Mouse (Mus musculus) spleen, adult 2 months (tissue): ENCODE data around the gene Scn5a.

Source experiments
- CTCF ChIP-seq: fragments of 200-500 bp; IDR thresholded peaks from 2 replicates; pipeline ENCODE4 v1.5.1; 2011; ENCODE audit warnings: mild to moderate bottlenecking, inconsistent platforms; ENCODE audit not compliant: insufficient read depth, insufficient read length, insufficient replicate concordance; ENCODE audit errors: extremely low read depth
- POLR2A ChIP-seq: fragments of 200-500 bp; IDR thresholded peaks from 2 replicates; pipeline ENCODE4 v1.6.1; 2011; ENCODE audit warnings: low read depth, low read length, inconsistent platforms

DNA sequence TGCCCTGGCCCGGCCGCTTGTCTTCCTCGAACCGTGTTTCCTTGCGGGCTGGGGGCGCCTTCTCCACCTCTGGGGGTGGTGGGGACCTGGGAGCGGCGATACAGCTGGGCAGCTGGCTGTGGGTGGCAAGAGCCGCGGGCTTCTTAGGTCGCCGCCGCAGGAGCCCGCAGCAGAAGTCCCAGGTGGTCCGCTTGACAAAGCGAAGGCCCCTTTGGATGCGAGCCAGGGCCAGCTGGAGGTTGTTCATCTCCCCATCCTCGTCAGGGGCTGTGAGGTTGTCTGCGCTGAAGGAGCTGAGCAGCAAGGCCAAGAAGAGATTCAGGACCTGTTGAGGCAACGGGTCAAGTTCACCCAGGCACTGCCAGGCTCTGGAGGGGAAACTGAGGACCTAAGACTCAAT, 61.3 kb downstream of the Scn5a start:
- TF ChIP-seq POLR2A (no peak), CTCF (no peak)
